Mouse (Mus musculus): Measurements from ENCODE around the gene Ryr1. TPM values are rescaled to one million over a fixed set of nuclear protein-coding genes. Genes with fewer than 3 reads are reported as not detected.
A peak's percentile ranks its signal among the peaks of the same experiment; 100 is the strongest.

Gene Ryr1
- polyA plus RNA-seq, 1 experiment from 2014 or later, result 0.01 TPM

DNA sequence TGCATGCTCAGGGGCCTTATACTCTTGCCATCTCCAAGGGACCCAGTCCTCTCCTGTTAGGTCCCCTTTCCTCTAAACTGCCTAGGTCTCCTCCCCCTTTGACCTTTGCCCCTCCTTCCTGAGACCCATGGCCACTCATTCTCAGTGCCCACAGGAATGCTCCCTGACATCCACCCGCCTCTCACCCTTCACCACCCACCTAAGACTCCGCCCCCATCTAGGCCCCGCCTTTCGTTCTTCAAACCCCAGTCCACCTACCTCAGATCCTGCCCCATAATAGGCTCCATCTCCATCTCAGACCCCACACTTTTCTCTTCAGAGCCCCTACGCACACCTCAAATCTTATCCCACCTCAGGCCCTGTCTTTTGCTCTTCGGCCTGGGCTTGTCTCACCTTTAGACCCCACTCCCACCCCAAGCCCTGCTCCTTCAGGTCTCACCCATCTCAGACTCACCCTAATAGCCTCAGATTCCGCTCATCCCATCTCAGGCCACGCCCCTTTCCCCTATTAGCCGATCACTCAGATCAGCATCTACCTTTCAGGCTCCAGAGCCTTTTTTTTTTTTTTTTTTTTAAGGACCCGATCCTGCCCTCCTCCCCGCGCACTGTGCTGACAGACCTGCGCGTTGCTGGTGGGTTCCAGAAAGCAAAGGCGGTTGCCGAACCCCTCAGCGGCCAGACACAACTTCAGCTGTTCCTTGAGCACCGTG is 6.7 kb downstream of the Ryr1 start:
- no peaks in the 10 kb centered on the region for H3K36me3 ChIP-seq (ENCODE audit: insufficient read depth, low read length)
- TF ChIP-seq EP300 (IDR thresholded peaks at IDR 0.05) (no peak), CTCF (IDR thresholded peaks at IDR 0.05) (no peak)
- DNase-seq (ENCODE audit: low spot score) (no peak), ATAC-seq (no peak)
- no peak overlapping the region for H3K9ac ChIP-seq (replicated peaks; ENCODE audit: low read depth)
- no peaks in the 10 kb centered on the region for H3K9me3 ChIP-seq (ENCODE audit: low read length)
- H3K4me1 ChIP-seq (ENCODE audit: insufficient read depth, low read depth, low read length), result no peaks in the 10 kb centered on the region
- H3K27me3 ChIP-seq (replicated peaks; ENCODE audit: insufficient read depth, low read length), result no peaks in the 10 kb centered on the region
- no peak overlapping the region for H3K27ac ChIP-seq (ENCODE audit: low read length)
- H3K4me3 ChIP-seq (ENCODE audit: low read depth, low read length), result no peak overlapping the region
- WGBS, result 18% methylated on average over 18 of the region's 18 CpGs
- no peak overlapping the region for H3K4me2 ChIP-seq (replicated peaks; ENCODE audit: low read depth, low read length)

DNA sequence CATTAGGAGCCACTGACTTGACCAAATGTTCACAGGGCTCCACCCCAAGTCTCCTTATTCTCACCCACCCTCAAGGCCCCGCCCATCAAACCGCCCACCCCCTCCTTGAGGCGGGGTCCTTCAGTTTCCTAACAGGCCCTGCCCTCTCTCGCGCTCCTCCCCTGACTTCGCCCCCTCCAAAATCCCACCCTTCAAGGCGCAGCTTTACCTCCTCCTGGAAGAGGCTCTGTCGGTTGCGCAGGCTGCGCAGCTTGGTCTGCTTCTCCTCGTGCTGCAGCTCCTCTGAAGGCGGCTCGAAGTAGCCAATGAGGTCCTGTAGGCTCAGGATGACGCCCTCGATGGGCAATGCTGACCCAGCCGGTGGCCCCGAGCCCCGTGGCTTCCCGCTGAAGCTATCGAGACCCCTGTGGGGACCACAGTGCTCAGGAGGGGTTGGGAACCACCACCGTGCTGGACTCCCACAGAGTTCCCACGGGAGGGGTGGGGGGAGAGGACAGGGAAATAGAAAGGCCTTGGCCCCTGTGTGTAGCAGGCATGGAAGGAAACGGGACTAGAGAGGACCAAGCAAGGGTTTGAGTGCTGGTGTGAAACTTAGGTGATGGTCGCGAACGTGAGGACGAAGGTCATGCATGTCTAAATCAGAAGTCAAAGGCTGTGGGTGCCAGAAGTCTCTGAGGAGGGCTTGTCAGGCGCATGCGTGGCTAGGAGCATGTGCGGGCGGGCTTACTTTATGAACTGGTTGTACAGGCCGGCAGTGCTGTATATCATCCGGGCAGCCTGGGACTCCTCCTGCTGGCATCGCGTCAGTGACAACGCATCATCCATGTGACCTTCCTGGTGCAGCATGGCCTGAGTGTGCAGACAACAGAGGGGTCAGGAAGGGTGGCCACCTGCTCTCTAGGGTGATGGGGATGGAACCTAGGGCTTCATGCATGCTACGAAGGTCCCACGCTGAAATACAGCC is 15.7 kb downstream of the Ryr1 start:
- H3K27ac ChIP-seq (ENCODE audit: low read length), result no peak overlapping the region
- ATAC-seq (peak; percentile 58), DNase-seq (ENCODE audit: low spot score) (peak; percentile 22)
- peak overlapping the region; percentile 25 for H3K4me2 ChIP-seq (replicated peaks; ENCODE audit: low read depth, low read length)
- TF ChIP-seq CTCF (IDR thresholded peaks at IDR 0.05), result no peak
- no peak for TF ChIP-seq EP300 (IDR thresholded peaks at IDR 0.05)
- WGBS, result 25% methylated on average over 38 of the region's 38 CpGs
- H3K27me3 ChIP-seq (replicated peaks; ENCODE audit: insufficient read depth, low read length), result no peaks in the 10 kb centered on the region
- no peaks in the 10 kb centered on the region for H3K4me1 ChIP-seq (ENCODE audit: insufficient read depth, low read depth, low read length)
- no peaks in the 10 kb centered on the region for H3K36me3 ChIP-seq (ENCODE audit: insufficient read depth, low read length)
- H3K4me3 ChIP-seq (ENCODE audit: low read depth, low read length), result no peak overlapping the region
- no peaks in the 10 kb centered on the region for H3K9me3 ChIP-seq (ENCODE audit: low read length)
- no peak overlapping the region for H3K9ac ChIP-seq (replicated peaks; ENCODE audit: low read depth)

DNA sequence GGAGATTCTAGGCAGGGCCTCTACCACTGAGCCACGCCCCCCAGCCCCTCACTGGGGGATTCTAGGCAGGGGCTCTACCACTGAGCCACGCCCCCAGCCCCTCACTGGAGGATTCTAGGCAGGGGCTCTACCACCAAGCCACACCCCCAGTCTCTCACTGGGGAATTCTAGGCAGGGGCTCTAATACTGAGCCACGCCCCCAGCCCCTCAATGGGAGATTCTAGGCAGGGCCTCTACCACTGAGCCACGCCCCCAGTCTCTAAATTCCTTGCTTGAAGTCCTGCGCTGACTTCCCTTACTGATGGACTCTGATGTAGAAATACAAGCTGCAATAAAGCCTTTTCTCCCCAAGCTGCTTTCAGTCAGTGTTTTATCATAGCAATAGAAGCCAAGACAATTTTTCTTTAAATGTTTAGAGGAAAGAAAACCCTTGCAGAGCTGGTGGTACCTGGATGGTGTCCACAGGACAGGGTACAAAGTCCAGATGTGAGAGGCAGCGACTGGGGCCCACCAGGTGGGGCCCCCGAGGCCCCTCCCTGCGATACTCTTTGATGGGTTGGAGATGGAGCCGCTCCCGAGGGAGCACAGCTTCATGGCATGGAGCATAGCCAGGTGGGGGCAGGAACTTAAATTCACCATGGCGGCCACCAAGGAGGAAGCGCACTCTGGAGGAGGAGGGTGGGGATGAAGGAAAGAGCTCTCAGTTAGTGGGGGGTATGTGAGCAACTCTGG is 23.5 kb downstream of the Ryr1 start:
- 89% methylated on average over 11 of the region's 12 CpGs for WGBS
- H3K9me3 ChIP-seq (ENCODE audit: low read length), result no peaks in the 10 kb centered on the region
- ATAC-seq, result no peak
- DNase-seq (ENCODE audit: low spot score), result no peak
- H3K4me2 ChIP-seq (replicated peaks; ENCODE audit: low read depth, low read length), result no peak overlapping the region
- TF ChIP-seq CTCF (IDR thresholded peaks at IDR 0.05), result no peak
- TF ChIP-seq EP300 (IDR thresholded peaks at IDR 0.05), result no peak
- no peak overlapping the region for H3K27ac ChIP-seq (ENCODE audit: low read length)
- no peaks in the 10 kb centered on the region for H3K4me1 ChIP-seq (ENCODE audit: insufficient read depth, low read depth, low read length)
- no peak overlapping the region for H3K9ac ChIP-seq (replicated peaks; ENCODE audit: low read depth)
- H3K4me3 ChIP-seq (ENCODE audit: low read depth, low read length), result no peak overlapping the region
- H3K27me3 ChIP-seq (replicated peaks; ENCODE audit: insufficient read depth, low read length), result no peaks in the 10 kb centered on the region
- no peaks in the 10 kb centered on the region for H3K36me3 ChIP-seq (ENCODE audit: insufficient read depth, low read length)

- Histone ChIP-seq H3K27me3 (replicated peaks; ENCODE audit: insufficient read depth, low read length) (no peaks in the 10 kb centered on the region), H3K9me3 (ENCODE audit: low read length) (no peaks in the 10 kb centered on the region), H3K36me3 (ENCODE audit: insufficient read depth, low read length) (no peaks in the 10 kb centered on the region), H3K4me3 (ENCODE audit: low read depth, low read length) (no peak overlapping the region), H3K9ac (replicated peaks; ENCODE audit: low read depth) (no peak overlapping the region), H3K4me1 (ENCODE audit: insufficient read depth, low read depth, low read length) (no peaks in the 10 kb centered on the region), H3K4me2 (replicated peaks; ENCODE audit: low read depth, low read length) (no peak overlapping the region), H3K27ac (ENCODE audit: low read length) (no peak overlapping the region)
- WGBS, result 87% methylated on average over 16 of the region's 16 CpGs
- ATAC-seq (no peak), DNase-seq (ENCODE audit: low spot score) (no peak)
- TF ChIP-seq EP300 (IDR thresholded peaks at IDR 0.05) (no peak), CTCF (IDR thresholded peaks at IDR 0.05) (no peak)
Observed at GRCm38 (mm10) chr7:29097131-29097530, 27.8 kb downstream of the Ryr1 start.

- 65% methylated on average over 6 of the region's 6 CpGs for WGBS
- no peak overlapping the region for H3K27ac ChIP-seq (ENCODE audit: low read length)
- ATAC-seq, result no peak
Observed at GRCm38 (mm10) chr7:29088817-29089216, 36.2 kb downstream of the Ryr1 start.

GRCm38 (mm10) chr7:29086902-29087301 is 38.1 kb downstream of the Ryr1 start:
- 87% methylated on average over 10 of the region's 10 CpGs for WGBS
- H3K27ac ChIP-seq (ENCODE audit: low read length), result no peak overlapping the region
- DNase-seq (ENCODE audit: low spot score) (no peak), ATAC-seq (no peak)
- H3K4me3 ChIP-seq (ENCODE audit: low read depth, low read length), result no peak overlapping the region
- no peaks in the 10 kb centered on the region for H3K27me3 ChIP-seq (replicated peaks; ENCODE audit: insufficient read depth, low read length)
- H3K36me3 ChIP-seq (ENCODE audit: insufficient read depth, low read length), result no peaks in the 10 kb centered on the region
- no peaks in the 10 kb centered on the region for H3K9me3 ChIP-seq (ENCODE audit: low read length)
- no peak overlapping the region for H3K9ac ChIP-seq (replicated peaks; ENCODE audit: low read depth)
- TF ChIP-seq CTCF (IDR thresholded peaks at IDR 0.05) (no peak), EP300 (IDR thresholded peaks at IDR 0.05) (no peak)
- H3K4me2 ChIP-seq (replicated peaks; ENCODE audit: low read depth, low read length), result no peak overlapping the region
- H3K4me1 ChIP-seq (ENCODE audit: insufficient read depth, low read depth, low read length), result no peaks in the 10 kb centered on the region

More at GRCm38 (mm10) chr7:29088817-29089216, 36.2 kb downstream of the Ryr1 start:
- Histone ChIP-seq H3K36me3 (ENCODE audit: insufficient read depth, low read length) (no peaks in the 10 kb centered on the region), H3K27me3 (replicated peaks; ENCODE audit: insufficient read depth, low read length) (no peaks in the 10 kb centered on the region), H3K4me3 (ENCODE audit: low read depth, low read length) (no peak overlapping the region), H3K9ac (replicated peaks; ENCODE audit: low read depth) (no peak overlapping the region), H3K4me1 (ENCODE audit: insufficient read depth, low read depth, low read length) (no peaks in the 10 kb centered on the region), H3K4me2 (replicated peaks; ENCODE audit: low read depth, low read length) (no peak overlapping the region), H3K9me3 (ENCODE audit: low read length) (no peaks in the 10 kb centered on the region)
- no peak for TF ChIP-seq CTCF (IDR thresholded peaks at IDR 0.05)
- no peak for TF ChIP-seq EP300 (IDR thresholded peaks at IDR 0.05)
- no peak for DNase-seq (ENCODE audit: low spot score)

Data from lung, postnatal 0 days (tissue).